7 mouse cellular contexts compared by ENCODE assay signal in genomic region chr11:44685911-44686361, GRCm38 (mm10).
A peak's percentile ranks its signal among the peaks of the same experiment; 100 is the strongest.
DNase-seq lines count a peak whose midpoint lies in the region; ATAC-seq and TF ChIP-seq lines count a peak whose summit lies in the region.

No protein-coding gene starts in this region.

- no peaks in the 10 kb centered on the region for H3K27me3 ChIP-seq in CH12.LX (replicated peaks)
- H3K27me3 ChIP-seq in hindbrain, embryonic 14.5 days (ENCODE audit: control insufficient read depth, insufficient read depth, low read length): no peaks in the 10 kb centered on the region
- H3K27me3 ChIP-seq in liver, embryonic 13.5 days: no peaks in the 10 kb centered on the region

- no peak for TF ChIP-seq CTCF in CH12.LX (conservative IDR thresholded peaks at IDR 0.05 in 1 of 2, IDR thresholded peaks at IDR 0.05 in 1 of 2; ENCODE audit: low read depth in 2 of 2, low read length in 2 of 2)

- no peak for TF ChIP-seq RAD21 in CH12.LX (IDR thresholded peaks at IDR 0.05; ENCODE audit: low read depth, low read length)

- H3K9me3 ChIP-seq in CH12.LX (replicated peaks; ENCODE audit: low read length): no peaks in the 10 kb centered on the region
- H3K9me3 ChIP-seq in hindbrain, embryonic 14.5 days (ENCODE audit: control insufficient read depth, low read length): no peaks in the 10 kb centered on the region
- no peaks in the 10 kb centered on the region for H3K9me3 ChIP-seq in liver, embryonic 13.5 days (replicated peaks)

- H3K27ac ChIP-seq in CH12.LX (ENCODE audit: insufficient read depth, low read depth): peak overlapping the region; percentile 67
- H3K27ac ChIP-seq in hindbrain, embryonic 14.5 days: 0 out of 2 replicates have a peak overlapping the region, but pooled peaks have one; percentile 46
- no peak overlapping the region for H3K27ac ChIP-seq in liver, embryonic 13.5 days

- dilution Hi-C loops in CH12.LX (cut with MboI; ENCODE audit: extremely low pct_ligation_motif_present, extremely low pct_unique_long_range_greater_than_20kb, low sequenced_read_pairs): no loop called here

- DNase-seq in A20 (ENCODE audit: low read depth, low spot score) (peak; percentile 58), CH12.LX (ENCODE audit: extremely low read depth) (no peak)
- no peak for DNase-seq in hindbrain, embryonic 14.5 days (ENCODE audit: low spot score)
- DNase-seq in liver, embryonic 13.5 days: no peak
- no peak for DNase-seq in thymus, postnatal 10 days (ENCODE audit: low spot score in 2 of 2)
- no peak for DNase-seq in thymus, postnatal 0 days (ENCODE audit: low spot score)

- ATAC-seq in hindbrain, embryonic 14.5 days (ENCODE audit: low FRiP score): no peak
- no peak for ATAC-seq in liver, embryonic 13.5 days (ENCODE audit: low read depth)
- no peak for ATAC-seq in erythroblast, adult 5-6 weeks (replicated peaks; ENCODE audit: low FRiP score, poor library complexity, severe bottlenecking)

- in situ Hi-C loops in CH12.LX (cut with MboI; ENCODE audit: low pct_ligation_motif_present, low pct_unique_long_range_greater_than_20kb, low sequenced_read_pairs): no loop called here

- 38% methylated on average over 21 of the region's 21 CpGs for WGBS in hindbrain, embryonic 14.5 days
- WGBS in liver, embryonic 13.5 days (ENCODE audit: insufficient replicate concordance): 32% methylated on average over 21 of the region's 21 CpGs

- H3K9ac ChIP-seq in CH12.LX (ENCODE audit: insufficient read depth, low read depth): peak overlapping the region; percentile 42
- peak overlapping the region; percentile 21; the same call in 1 of the 2 replicates for H3K9ac ChIP-seq in hindbrain, embryonic 14.5 days
- no peak overlapping the region for H3K9ac ChIP-seq in liver, embryonic 13.5 days

- TF ChIP-seq POLR2A in CH12.LX (IDR thresholded peaks at IDR 0.05; ENCODE audit: low read depth, low read length): no peak; the same call in 1 of the 2 replicates

- H3K4me1 ChIP-seq in CH12.LX (ENCODE audit: control insufficient read depth in 1 of 2, insufficient read depth in 2 of 2): peaks cover 22 to 84% of the 10 kb centered on the region in 2 experiments
- peaks cover 40% of the 10 kb centered on the region for H3K4me1 ChIP-seq in hindbrain, embryonic 14.5 days (replicated peaks; ENCODE audit: control insufficient read depth, insufficient read depth, low read length)
- no peaks in the 10 kb centered on the region; the same call in 1 of the 2 replicates for H3K4me1 ChIP-seq in liver, embryonic 13.5 days (replicated peaks)

- peak overlapping the region; percentile 86 for H3K4me2 ChIP-seq in CH12.LX (ENCODE audit: insufficient read depth, low read depth, poor library complexity, severe bottlenecking)
- H3K4me2 ChIP-seq in hindbrain, embryonic 14.5 days (replicated peaks): peak overlapping the region; percentile 28
- 0 out of 2 replicates have a peak overlapping the region, but pooled peaks have one; percentile 21 for H3K4me2 ChIP-seq in liver, embryonic 13.5 days

- peak overlapping the region; percentile 21 to 34 (median 23) for H3K4me3 ChIP-seq in CH12.LX (replicated peaks in 1 of 3; ENCODE audit: low read depth in 2 of 3, low read length in 2 of 3, poor library complexity in 1 of 3)
- no peak overlapping the region for H3K4me3 ChIP-seq in hindbrain, embryonic 14.5 days (replicated peaks; ENCODE audit: low read length)
- H3K4me3 ChIP-seq in liver, embryonic 13.5 days (replicated peaks): no peak overlapping the region

- TF ChIP-seq EP300 in CH12.LX (IDR thresholded peaks at IDR 0.05; ENCODE audit: low read length): no peak

- peaks cover 5 to 39% of the 10 kb centered on the region in 2 experiments for H3K36me3 ChIP-seq in CH12.LX (replicated peaks in 1 of 2; ENCODE audit: control insufficient read depth in 1 of 2, insufficient read depth in 1 of 2, low read length in 1 of 2)
- no peaks in the 10 kb centered on the region for H3K36me3 ChIP-seq in hindbrain, embryonic 14.5 days (replicated peaks; ENCODE audit: control insufficient read depth, insufficient read depth)
- H3K36me3 ChIP-seq in liver, embryonic 13.5 days: no peaks in the 10 kb centered on the region

- H3K79me2 ChIP-seq in CH12.LX (replicated peaks; ENCODE audit: control insufficient read depth, extremely low read depth, insufficient read depth, poor library complexity, severe bottlenecking): peaks cover 62% of the 10 kb centered on the region

TF ChIP-seq in CH12.LX, 34 proteins besides CTCF, POLR2A, EP300 and RAD21:
- TF ChIP-seq ELF1 (IDR thresholded peaks at IDR 0.05; ENCODE audit: low read depth, low read length): 0 out of 2 replicates have a peak, but pooled peaks have one; percentile 19
- TF ChIP-seq TCF12 (IDR thresholded peaks at IDR 0.05; ENCODE audit: low read depth, low read length): no peak
- TF ChIP-seq HCFC1 (IDR thresholded peaks at IDR 0.05; ENCODE audit: low read depth, low read length): no peak; the same call in 1 of the 2 replicates
- peak; percentile 20; the same call in 1 of the 2 replicates for TF ChIP-seq IRF4 (IDR thresholded peaks at IDR 0.05; ENCODE audit: low read depth, low read length)
- TF ChIP-seq ZC3H11A (IDR thresholded peaks at IDR 0.05; ENCODE audit: low read depth, low read length): no peak
- no peak for TF ChIP-seq PAX5 (IDR thresholded peaks at IDR 0.05; ENCODE audit: low read length)
- TF ChIP-seq POLR2AphosphoS2 (IDR thresholded peaks at IDR 0.05; ENCODE audit: low read depth, low read length): no peak
- TF ChIP-seq MAZ (IDR thresholded peaks at IDR 0.05; ENCODE audit: low read depth, low read length): peak; percentile 55
- no peak for TF ChIP-seq USF2 (conservative IDR thresholded peaks at IDR 0.05; ENCODE audit: low read depth, low read length)
- TF ChIP-seq TBP (conservative IDR thresholded peaks at IDR 0.05; ENCODE audit: low read depth, low read length): no peak
- TF ChIP-seq JUN (IDR thresholded peaks at IDR 0.05; ENCODE audit: insufficient read depth, low read depth, low read length): no peak
- no peak; the same call in 1 of the 2 replicates for TF ChIP-seq SIN3A (IDR thresholded peaks at IDR 0.05; ENCODE audit: low read length)
- no peak for TF ChIP-seq KAT2A (IDR thresholded peaks at IDR 0.05; ENCODE audit: insufficient replicate concordance, low read length)
- 0 out of 2 replicates have a peak, but pooled peaks have one; percentile 10 for TF ChIP-seq SMC3 (IDR thresholded peaks at IDR 0.05; ENCODE audit: low read depth, low read length)
- TF ChIP-seq E2F4 (IDR thresholded peaks at IDR 0.05; ENCODE audit: insufficient replicate concordance, low read depth, low read length): no peak
- 0 out of 2 replicates have a peak, but pooled peaks have one; percentile 28 for TF ChIP-seq JUND (conservative IDR thresholded peaks at IDR 0.05; ENCODE audit: low read depth, low read length)
- no peak for TF ChIP-seq GABPA (IDR thresholded peaks at IDR 0.05; ENCODE audit: insufficient replicate concordance, low read depth, low read length)
- no peak for TF ChIP-seq USF1 (IDR thresholded peaks at IDR 0.05; ENCODE audit: low read depth, low read length)
- TF ChIP-seq NELFE (IDR thresholded peaks at IDR 0.05; ENCODE audit: low read depth, low read length): no peak
- 0 out of 2 replicates have a peak, but pooled peaks have one; percentile 41 for TF ChIP-seq RCOR1 (conservative IDR thresholded peaks at IDR 0.05; ENCODE audit: low read depth, low read length)
- no peak for TF ChIP-seq MAX (IDR thresholded peaks at IDR 0.05; ENCODE audit: low read length)
- peak; percentile 95; the same call in 1 of the 2 replicates for TF ChIP-seq CHD1 (IDR thresholded peaks at IDR 0.05; ENCODE audit: low read depth, low read length)
- peak; percentile 73 for TF ChIP-seq ZMIZ1 (IDR thresholded peaks at IDR 0.05; ENCODE audit: low read depth, low read length)
- TF ChIP-seq MXI1 (IDR thresholded peaks at IDR 0.05; ENCODE audit: low read depth, low read length): peak; percentile 64
- TF ChIP-seq CHD2 (IDR thresholded peaks at IDR 0.05; ENCODE audit: low read length): peak; percentile 32
- peak; percentile 65 for TF ChIP-seq NRF1 (IDR thresholded peaks at IDR 0.05; ENCODE audit: low read depth, low read length)
- peak; percentile 36; the same call in 1 of the 2 replicates for TF ChIP-seq UBTF (IDR thresholded peaks at IDR 0.05; ENCODE audit: low read depth, low read length)
- TF ChIP-seq ETS1 (conservative IDR thresholded peaks at IDR 0.05; ENCODE audit: low read depth, low read length): no peak; the same call in 1 of the 2 replicates
- no peak; the same call in 1 of the 2 replicates for TF ChIP-seq MEF2A (IDR thresholded peaks at IDR 0.05; ENCODE audit: borderline replicate concordance, low read depth, low read length)
- TF ChIP-seq MYC (IDR thresholded peaks at IDR 0.05; ENCODE audit: low read depth, low read length): no peak
- TF ChIP-seq BHLHE40 (IDR thresholded peaks at IDR 0.05; ENCODE audit: low read depth, low read length): peak; percentile 39; the same call in 1 of the 2 replicates
- TF ChIP-seq ZKSCAN1 (IDR thresholded peaks at IDR 0.05; ENCODE audit: borderline replicate concordance, low read depth, low read length): no peak
- no peak for TF ChIP-seq MAFK (IDR thresholded peaks at IDR 0.05; ENCODE audit: insufficient replicate concordance, low read length)
- 0 out of 2 replicates have a peak, but pooled peaks have one; percentile 11 for TF ChIP-seq ZNF384 (IDR thresholded peaks at IDR 0.05; ENCODE audit: low read depth, low read length)

Comparison
In these comparisons a context has a peak if more than half of its experiments do, and no peak if none do; other contexts are left out.
1. H3K4me2 ChIP-seq: peak in every context shown above with its lines; median percentile 86 in CH12.LX; 28 in hindbrain, embryonic 14.5 days; 21 in liver, embryonic 13.5 days.
2. H3K4me3 ChIP-seq: peak in CH12.LX (3 of 3); none in hindbrain, embryonic 14.5 days (single experiment) and liver, embryonic 13.5 days (single experiment).